Mouse (Mus musculus): ENCODE measurements around the gene Mvd. TPM values are rescaled to one million over a fixed set of nuclear protein-coding genes. Genes with fewer than 3 reads are reported as not detected.

Mvd gene
- polyA plus RNA-seq, 1 experiment from 2014 or later = 18.7 TPM

- H3K9ac ChIP-seq (ENCODE audit: low read depth, low read length) = peak overlapping the region; percentile 72
- no peaks in the 10 kb centered on the region for H3K4me1 ChIP-seq (replicated peaks; ENCODE audit: control insufficient read depth, insufficient read depth, low read length)
- no peaks in the 10 kb centered on the region for H3K27me3 ChIP-seq (replicated peaks; ENCODE audit: control insufficient read depth, insufficient read depth, low read length)
- TF ChIP-seq CTCF (IDR thresholded peaks at IDR 0.05; ENCODE audit: low read depth) = no peak
- peak overlapping the region; percentile 93 for H3K4me2 ChIP-seq (replicated peaks; ENCODE audit: low read depth)
- 6% methylated on average over 16 of the region's 16 CpGs for WGBS
- no peaks in the 10 kb centered on the region for H3K9me3 ChIP-seq (ENCODE audit: control insufficient read depth)
- H3K27ac ChIP-seq (ENCODE audit: low read depth, low read length) = no peak overlapping the region; the same call in 1 of the 2 replicates
- peak; percentile 19; the same call in 1 of the 2 replicates for ATAC-seq
- peaks cover 21% of the 10 kb centered on the region; the same call in 1 of the 2 replicates for H3K36me3 ChIP-seq (ENCODE audit: control insufficient read depth, insufficient read depth)
- H3K4me3 ChIP-seq (ENCODE audit: low read depth, low read length) = peak overlapping the region; percentile 84
Measured at GRCm38 (mm10) chr8:122474951-122475560, 31.8 kb upstream of the Mvd start.

DNA sequence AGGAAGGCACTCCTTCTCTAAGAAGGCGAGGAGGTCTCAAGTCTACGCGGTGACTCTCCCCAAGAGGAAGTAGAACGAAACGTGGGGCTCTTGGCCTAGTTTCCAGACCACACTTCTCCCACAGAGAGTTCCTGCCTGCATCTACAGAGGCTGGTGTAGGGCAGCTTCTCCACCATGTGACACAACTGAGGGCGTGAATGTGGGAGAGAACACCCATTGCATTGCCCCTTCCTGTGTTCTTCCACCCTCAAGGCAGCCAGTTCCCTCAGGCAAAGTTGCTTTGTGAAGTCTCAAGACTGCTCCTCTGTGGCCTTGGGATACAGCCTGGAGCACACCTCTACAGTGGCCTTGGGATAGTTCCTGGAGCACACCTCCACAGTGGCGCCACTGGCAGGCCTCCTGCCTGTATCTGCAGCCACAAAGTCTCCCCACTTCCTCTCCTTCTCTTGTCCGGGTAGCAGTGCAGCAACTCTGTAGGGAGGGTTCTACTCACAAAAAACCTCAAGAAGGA is 30.7 kb upstream of the Mvd start:
- Histone ChIP-seq H3K4me2 (replicated peaks; ENCODE audit: low read depth) (no peak overlapping the region), H3K27ac (ENCODE audit: low read depth, low read length) (no peak overlapping the region), H3K9me3 (ENCODE audit: control insufficient read depth) (no peaks in the 10 kb centered on the region), H3K27me3 (replicated peaks; ENCODE audit: control insufficient read depth, insufficient read depth, low read length) (no peaks in the 10 kb centered on the region), H3K36me3 (ENCODE audit: control insufficient read depth, insufficient read depth) (peaks cover 17% of the 10 kb centered on the region; the same call in 1 of the 2 replicates), H3K4me1 (replicated peaks; ENCODE audit: control insufficient read depth, insufficient read depth, low read length) (no peaks in the 10 kb centered on the region), H3K9ac (ENCODE audit: low read depth, low read length) (no peak overlapping the region), H3K4me3 (ENCODE audit: low read depth, low read length) (no peak overlapping the region)
- 81% methylated on average over 8 of the region's 8 CpGs for WGBS
- ATAC-seq = no peak
- TF ChIP-seq CTCF (IDR thresholded peaks at IDR 0.05; ENCODE audit: low read depth) = no peak

DNA sequence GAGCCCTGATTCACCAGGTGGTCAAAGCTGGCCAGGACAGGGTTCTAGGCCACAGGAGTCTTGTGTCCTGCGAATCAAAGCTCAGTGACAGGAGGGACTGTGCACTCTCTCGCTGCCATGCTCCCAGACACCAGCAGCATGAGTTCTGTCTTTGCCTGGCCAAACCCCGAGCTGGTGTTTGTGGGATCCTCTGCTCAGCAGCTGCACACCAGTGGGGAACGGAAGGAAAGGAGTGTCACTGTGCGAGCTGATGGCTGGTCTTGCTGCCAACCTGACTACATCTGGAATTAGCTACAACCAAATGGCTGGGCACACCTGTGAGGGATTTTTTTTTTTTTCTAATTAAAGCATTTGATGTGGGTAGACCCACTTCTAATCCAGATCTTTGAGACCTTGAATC is 27.5 kb upstream of the Mvd start:
- Histone ChIP-seq H3K36me3 (ENCODE audit: control insufficient read depth, insufficient read depth) (peaks cover 43% of the 10 kb centered on the region), H3K27me3 (replicated peaks; ENCODE audit: control insufficient read depth, insufficient read depth, low read length) (no peaks in the 10 kb centered on the region), H3K4me3 (ENCODE audit: low read depth, low read length) (no peak overlapping the region), H3K27ac (ENCODE audit: low read depth, low read length) (no peak overlapping the region), H3K9ac (ENCODE audit: low read depth, low read length) (no peak overlapping the region), H3K4me1 (replicated peaks; ENCODE audit: control insufficient read depth, insufficient read depth, low read length) (no peaks in the 10 kb centered on the region), H3K9me3 (ENCODE audit: control insufficient read depth) (no peaks in the 10 kb centered on the region), H3K4me2 (replicated peaks; ENCODE audit: low read depth) (no peak overlapping the region)
- WGBS = 87% methylated on average over 5 of the region's 5 CpGs
- ATAC-seq = no peak
- no peak for TF ChIP-seq CTCF (IDR thresholded peaks at IDR 0.05; ENCODE audit: low read depth)

GRCm38 (mm10) chr8:122469965-122470364 is 26.7 kb upstream of the Mvd start:
- no peak overlapping the region for H3K27ac ChIP-seq (ENCODE audit: low read depth, low read length)
- no peak overlapping the region for H3K4me3 ChIP-seq (ENCODE audit: low read depth, low read length)
- no peaks in the 10 kb centered on the region for H3K27me3 ChIP-seq (replicated peaks; ENCODE audit: control insufficient read depth, insufficient read depth, low read length)
- H3K9me3 ChIP-seq (ENCODE audit: control insufficient read depth) = no peaks in the 10 kb centered on the region
- no peak for TF ChIP-seq CTCF (IDR thresholded peaks at IDR 0.05; ENCODE audit: low read depth)
- ATAC-seq = no peak
- WGBS = 86% methylated on average over 10 of the region's 10 CpGs
- H3K4me2 ChIP-seq (replicated peaks; ENCODE audit: low read depth) = no peak overlapping the region
- no peak overlapping the region for H3K9ac ChIP-seq (ENCODE audit: low read depth, low read length)
- no peaks in the 10 kb centered on the region for H3K4me1 ChIP-seq (replicated peaks; ENCODE audit: control insufficient read depth, insufficient read depth, low read length)
- H3K36me3 ChIP-seq (ENCODE audit: control insufficient read depth, insufficient read depth) = peaks cover 46% of the 10 kb centered on the region

DNA sequence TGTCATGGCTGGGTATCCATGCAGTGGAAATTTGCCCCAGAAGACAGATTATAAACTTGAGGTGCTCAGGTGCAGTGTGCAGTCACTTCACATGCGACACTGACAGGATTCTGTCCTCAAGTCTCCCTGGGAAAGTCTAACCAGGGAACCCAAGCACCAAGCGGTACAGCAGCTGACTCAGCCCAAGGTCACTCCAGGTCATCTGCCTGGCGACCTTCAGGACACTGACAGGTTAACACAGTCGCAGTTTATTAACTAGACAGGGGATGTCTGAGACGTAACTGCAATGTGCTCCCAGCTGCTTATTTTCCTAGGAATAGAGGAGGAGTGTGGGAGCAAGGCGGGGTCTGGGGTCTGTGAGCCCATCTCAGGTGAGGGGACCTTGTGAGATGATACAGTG is 26.2 kb upstream of the Mvd start:
- no peaks in the 10 kb centered on the region for H3K4me1 ChIP-seq (replicated peaks; ENCODE audit: control insufficient read depth, insufficient read depth, low read length)
- 79% methylated on average over 6 of the region's 6 CpGs for WGBS
- peaks cover 46% of the 10 kb centered on the region for H3K36me3 ChIP-seq (ENCODE audit: control insufficient read depth, insufficient read depth)

DNA sequence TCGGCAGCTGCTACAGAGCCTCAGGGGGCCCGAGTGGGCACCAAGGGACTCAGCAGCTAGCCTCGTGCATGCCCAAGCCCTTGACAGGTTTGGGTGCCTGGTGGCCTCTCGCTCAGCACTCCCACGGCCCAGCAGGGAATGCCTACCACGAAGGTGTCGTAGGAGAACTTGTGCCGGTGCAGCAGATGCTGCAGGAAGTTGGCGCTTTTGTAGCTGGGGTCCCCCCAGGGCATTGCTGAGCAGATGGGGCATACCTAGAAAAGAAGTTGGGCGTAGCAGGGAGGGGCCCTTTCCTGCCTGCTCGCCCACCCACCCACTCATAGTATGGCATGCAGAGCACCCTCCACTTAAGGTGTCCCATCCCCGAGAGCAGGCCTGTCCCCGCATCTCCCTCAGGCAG is 24.6 kb upstream of the Mvd start:
- WGBS = 93% methylated on average over 13 of the region's 13 CpGs
- no peak for TF ChIP-seq CTCF (IDR thresholded peaks at IDR 0.05; ENCODE audit: low read depth)
- no peak overlapping the region for H3K9ac ChIP-seq (ENCODE audit: low read depth, low read length)
- H3K36me3 ChIP-seq (ENCODE audit: control insufficient read depth, insufficient read depth) = peaks cover 40% of the 10 kb centered on the region
- no peaks in the 10 kb centered on the region for H3K9me3 ChIP-seq (ENCODE audit: control insufficient read depth)
- H3K27me3 ChIP-seq (replicated peaks; ENCODE audit: control insufficient read depth, insufficient read depth, low read length) = no peaks in the 10 kb centered on the region
- H3K4me1 ChIP-seq (replicated peaks; ENCODE audit: control insufficient read depth, insufficient read depth, low read length) = no peaks in the 10 kb centered on the region
- no peak overlapping the region for H3K4me3 ChIP-seq (ENCODE audit: low read depth, low read length)
- H3K27ac ChIP-seq (ENCODE audit: low read depth, low read length) = no peak overlapping the region
- ATAC-seq = no peak
- H3K4me2 ChIP-seq (replicated peaks; ENCODE audit: low read depth) = no peak overlapping the region

More for the DNA sequence above, 26.2 kb upstream of the Mvd start:
- H3K4me2 ChIP-seq (replicated peaks; ENCODE audit: low read depth) = no peak overlapping the region
- ATAC-seq = no peak
- no peaks in the 10 kb centered on the region for H3K27me3 ChIP-seq (replicated peaks; ENCODE audit: control insufficient read depth, insufficient read depth, low read length)
- no peak for TF ChIP-seq CTCF (IDR thresholded peaks at IDR 0.05; ENCODE audit: low read depth)
- no peak overlapping the region for H3K27ac ChIP-seq (ENCODE audit: low read depth, low read length)
- H3K9me3 ChIP-seq (ENCODE audit: control insufficient read depth) = no peaks in the 10 kb centered on the region
- no peak overlapping the region for H3K9ac ChIP-seq (ENCODE audit: low read depth, low read length)
- H3K4me3 ChIP-seq (ENCODE audit: low read depth, low read length) = no peak overlapping the region
